Mouse (Mus musculus) testis, postnatal 14 days (tissue): ENCODE results near the gene Loxl3.

ENCODE experiments used
- DNase-seq: peaks from one replicate; pipeline ENCODE4 v3.0.0; 2021; ENCODE audit warnings: low spot score

The Loxl3 gene

DNA sequence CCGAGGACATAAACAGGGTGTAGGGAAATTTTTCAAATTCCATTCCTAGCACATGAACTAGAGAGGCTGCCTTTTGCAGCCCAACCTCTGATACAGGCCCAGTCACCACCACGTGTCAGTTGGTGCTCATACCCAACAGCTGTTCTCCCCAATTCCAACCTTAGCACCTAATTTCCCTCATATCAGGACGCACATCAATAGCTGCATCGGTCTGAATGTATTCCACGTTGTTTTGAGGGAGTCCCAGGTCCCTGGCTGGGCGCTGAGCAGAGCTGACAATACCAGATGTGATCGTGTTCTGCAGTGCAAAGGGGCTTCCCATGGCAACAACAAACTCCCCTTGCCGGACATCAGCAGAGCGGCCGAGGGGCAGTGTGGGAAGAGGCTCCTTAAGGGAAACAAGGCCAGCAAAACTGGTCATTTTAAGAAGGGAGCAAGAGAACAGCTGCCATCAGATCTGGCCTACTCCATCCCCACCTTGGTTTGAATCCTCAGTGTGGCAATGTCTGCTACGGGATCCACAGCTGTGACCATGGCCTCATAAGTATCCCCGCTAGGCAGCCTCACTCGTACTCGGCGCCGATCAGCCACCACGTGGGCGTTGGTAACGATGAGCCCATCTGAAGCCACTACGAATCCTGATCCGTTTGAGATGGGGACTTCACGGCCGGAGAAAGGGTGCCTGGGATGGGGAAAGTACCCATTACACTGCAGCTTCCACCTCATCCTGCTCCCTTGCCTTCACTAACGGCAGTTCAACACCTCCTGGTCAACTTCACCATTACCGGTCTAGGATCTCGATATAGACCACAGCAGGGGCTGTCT lies 19.4 kb downstream of the Loxl3 start:
- no peak for DNase-seq

DNA sequence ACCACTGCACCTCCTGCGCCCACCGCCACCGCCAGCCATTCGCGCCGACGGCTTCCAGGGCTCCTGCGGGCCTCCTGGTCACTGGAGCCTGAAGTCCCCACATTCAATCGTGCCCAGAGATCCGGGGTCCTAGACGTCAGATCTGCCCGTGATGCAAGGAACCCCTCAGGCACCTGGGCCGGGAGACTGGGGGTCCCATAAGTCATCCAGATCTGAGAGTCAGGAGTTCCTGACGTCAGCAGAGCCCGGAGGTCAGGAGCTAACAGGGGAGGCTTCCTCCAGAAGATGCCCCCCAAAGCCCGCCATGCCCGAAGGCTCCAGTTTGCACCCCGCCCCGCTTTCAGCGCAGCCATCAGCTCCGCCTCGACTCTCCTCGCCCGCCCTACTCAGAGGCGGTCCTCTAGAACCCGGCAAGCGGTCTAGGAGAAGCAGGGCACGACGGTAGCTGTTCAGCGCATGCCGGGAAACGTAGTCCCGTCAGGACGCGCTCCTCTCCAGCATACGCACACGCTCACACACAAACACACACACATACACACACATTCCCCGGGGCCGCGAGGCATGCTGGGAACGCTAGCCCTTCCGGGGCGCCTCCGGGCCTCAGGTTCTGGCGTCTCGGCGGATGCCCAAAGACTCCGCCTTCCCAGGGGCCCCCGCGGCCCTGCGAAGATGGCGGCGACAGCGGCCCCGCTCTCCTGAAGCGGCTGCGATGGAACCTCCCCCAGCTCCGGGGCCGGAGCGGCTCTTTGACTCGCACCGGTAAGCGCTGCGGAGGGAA lies 20.3 kb downstream of the Loxl3 start, which contains the start of gene Aup1:
Gene Aup1, plus strand, starts transcription at position 448 of the 778 bp plus-strand sequence.
- peak; percentile 97 for DNase-seq

DNA sequence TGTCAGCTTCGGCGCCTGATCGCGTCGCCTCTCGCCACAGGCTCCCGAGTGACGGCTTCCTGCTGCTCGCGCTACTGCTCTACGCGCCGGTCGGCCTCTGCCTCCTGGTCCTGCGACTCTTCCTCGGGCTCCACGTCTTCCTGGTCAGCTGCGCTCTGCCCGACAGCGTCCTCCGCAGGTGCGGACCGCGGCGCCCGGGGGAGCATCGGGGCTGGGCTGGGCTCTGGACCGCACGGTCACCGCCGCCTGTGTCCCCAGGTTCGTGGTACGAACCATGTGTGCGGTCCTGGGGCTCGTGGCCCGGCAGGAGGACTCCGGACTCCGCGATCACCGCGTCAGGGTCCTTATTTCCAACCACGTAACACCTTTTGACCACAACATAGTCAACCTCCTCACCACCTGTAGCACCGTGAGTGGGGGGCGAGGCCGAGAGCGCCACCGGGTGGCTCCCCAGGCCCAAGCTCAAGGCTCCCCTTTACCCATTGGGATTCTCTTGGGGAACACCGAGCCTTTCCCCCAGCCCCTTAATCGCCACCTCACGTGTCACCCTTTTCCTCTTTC lies 21.0 kb downstream of the Loxl3 start, which contains the start of gene Htra2:
Gene Htra2, minus strand, starts transcription at position 403 of the 561 bp plus-strand sequence.
- DNase-seq = peak; percentile 63

DNA sequence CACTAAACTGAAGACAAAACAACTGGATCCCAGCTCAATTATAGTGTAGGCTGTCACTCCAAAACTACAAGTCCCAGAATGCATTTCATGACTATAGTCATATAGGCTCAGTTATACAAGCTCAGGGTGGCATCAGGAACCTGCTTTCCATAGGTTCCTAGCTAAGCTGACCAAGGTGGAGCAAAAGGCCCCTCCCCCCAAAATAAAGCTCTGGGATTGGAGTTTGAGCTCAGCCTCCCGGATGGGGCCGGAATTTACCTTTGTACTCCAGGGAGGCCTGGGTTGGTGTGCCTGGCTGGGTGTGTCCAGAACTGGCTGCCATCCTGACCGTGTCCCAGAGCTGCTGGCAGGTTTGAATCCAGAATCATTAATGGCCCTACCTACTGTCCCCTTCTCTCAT lies 23.8 kb downstream of the Loxl3 start, which contains the start of gene Dqx1:
Gene Dqx1, plus strand, starts transcription at position 55 of the 400 bp plus-strand sequence.
- no peak for DNase-seq

DNA sequence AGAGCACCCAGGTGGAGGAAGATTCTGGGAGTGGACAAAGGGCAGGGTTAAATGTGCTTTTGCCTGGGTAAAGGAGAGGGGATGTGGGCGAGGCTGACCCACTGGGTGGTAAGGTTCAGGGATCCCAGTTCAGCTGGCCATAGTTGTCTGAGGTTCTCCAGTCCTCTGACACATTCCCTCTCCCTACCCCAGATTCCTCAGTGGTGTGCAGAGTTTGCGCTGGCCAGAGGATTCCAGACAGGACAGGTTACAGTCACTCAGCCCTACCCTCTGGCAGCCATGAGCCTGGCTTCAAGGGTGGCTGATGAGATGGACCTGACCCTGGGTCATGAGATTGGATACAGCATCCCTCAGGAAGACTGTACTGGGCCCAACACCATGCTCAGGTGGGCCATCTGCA lies 24.8 kb downstream of the Loxl3 start:
- DNase-seq = no peak

DNA sequence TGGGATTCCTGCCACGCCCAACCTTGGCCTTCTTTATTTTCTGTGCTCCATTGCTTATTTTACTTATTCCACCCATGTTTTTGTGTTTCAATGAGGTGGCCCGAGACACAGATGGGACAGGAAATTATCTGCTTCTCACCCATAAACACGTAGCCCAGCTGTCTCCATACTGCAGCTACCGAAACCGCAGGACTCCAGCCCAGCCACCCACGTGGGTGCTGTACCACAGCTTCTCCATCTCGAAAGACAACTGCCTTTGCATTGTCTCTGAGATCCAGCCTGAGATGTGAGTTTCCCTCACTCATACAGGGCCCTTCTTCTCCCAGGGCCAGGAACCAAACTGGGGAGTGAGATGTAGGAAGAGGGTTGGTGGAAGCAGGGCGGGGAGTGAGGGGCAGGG lies 32.0 kb downstream of the Loxl3 start:
- DNase-seq = no peak

DNA sequence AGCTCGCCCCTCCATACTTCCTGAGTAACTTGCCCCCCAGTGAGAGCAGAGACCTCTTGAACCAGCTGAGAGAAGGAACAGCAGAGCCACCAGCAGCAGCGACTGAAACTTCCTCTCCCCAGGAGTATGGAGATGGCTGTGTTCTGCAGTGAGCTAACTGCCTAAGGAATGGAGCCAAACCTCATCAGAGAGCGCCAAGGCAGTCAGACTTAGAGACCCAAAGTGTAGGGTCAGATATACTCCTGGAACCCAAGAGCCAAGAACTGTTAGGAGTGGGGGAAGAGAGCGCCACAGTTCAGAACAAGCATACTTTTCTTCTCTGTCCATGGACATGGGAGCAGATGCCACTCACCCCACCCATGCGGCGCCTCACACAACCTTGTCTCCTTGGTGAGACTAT lies 32.5 kb downstream of the Loxl3 start:
- DNase-seq = no peak

DNA sequence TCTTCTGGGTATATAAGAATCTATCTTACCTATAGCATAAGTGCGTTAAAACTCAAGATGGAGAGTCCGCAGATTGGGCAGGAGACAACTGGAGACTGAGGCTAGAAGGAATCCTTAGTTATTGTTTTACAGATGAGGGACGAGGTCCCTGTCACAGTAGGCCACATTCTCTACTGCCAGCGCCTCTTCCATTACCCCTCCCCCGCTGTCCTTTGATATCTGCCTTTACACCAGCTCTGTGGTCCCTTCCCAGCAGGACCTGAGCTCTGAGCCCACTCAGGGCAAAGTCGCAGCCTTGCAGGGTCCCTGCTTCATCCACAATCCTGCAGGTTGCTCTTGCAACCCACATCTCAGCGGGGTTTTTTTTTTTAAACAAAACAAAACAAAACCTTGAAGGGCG lies 34.2 kb downstream of the Loxl3 start:
- DNase-seq = no peak

DNA sequence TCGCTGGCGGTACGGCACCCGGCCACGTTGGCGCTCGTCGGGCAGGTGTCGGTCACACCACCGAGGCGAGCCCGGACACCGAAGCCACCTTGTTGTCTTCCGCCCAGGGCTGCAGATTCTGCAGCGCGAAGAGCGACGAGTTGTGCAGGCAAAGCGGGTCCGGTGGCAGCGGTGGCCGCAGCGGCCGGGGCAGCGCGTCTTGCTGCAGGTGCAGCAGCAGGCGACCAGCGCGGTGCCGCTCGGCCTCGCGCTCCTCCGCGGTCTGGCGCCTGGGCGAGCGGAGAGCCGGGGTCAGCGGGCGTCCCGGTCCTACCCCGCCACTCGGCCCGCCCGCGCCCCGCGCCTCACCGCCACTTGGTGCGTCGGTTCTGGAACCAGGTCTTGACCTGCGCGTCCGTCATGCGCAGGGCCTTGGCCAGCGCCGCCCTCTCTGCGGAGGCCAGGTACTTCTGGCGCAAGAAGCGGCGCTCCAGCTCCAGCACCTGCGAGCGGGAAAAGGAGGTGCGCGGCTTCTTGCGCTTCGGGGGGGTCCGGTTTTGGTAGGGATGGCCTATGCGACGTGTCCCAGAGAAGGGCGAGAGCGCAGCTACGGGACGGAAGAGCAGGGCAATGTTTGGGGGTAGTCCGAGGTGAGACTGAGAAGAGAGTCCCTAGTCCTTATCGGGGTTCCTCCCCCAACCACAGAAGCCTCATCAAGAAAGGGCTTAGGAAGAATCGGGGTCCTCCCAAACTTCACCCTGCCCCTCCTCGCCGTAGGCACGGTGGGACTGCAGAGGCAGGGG lies 34.9 kb downstream of the Loxl3 start:
- DNase-seq = no peak

DNA sequence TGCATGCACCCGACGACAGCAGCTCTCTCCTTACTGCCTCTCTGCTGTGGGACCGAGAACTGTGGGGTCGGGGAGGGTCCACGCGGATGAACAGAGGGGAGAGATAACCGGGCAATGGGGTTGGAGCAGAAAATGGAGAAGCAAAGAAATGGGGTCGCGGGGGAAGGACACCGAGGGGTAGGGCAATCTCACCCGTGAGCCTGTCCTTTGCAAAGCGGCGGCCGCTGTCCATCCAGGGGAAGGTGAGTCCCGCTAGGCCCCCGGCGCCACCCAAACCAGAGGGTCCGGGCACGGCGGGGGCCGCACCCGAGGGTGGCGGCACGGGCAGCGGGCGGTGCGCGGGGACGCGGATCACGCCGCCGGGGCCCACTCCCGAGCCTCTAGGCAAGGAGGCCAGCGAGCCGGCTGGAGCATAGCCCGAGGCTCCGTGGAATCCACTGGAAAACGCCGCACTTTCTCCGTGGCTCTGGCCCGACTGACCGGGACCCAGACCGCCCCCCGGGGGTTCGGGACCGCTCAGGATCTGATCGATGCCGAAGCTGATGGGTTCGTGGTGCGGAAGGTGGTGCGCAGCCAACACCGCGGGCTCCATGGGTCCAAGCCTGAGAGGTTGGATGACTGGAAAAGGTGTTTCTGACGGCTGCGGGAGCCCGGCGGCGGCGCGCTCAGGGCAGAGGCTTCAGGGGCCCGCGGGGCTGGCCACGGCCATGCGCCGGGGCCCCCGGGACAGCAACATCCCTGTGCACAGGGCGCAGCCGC lies 35.7 kb downstream of the Loxl3 start:
- no peak for DNase-seq

DNA sequence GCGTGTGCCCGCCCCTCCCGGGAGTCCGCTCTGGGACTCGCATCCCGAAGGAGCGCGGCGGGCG lies 36.1 kb downstream of the Loxl3 start, which contains the start of gene Tlx2:
Gene Tlx2, minus strand, starts transcription at position 47 of the 64 bp plus-strand sequence.
- no peak for DNase-seq

DNA sequence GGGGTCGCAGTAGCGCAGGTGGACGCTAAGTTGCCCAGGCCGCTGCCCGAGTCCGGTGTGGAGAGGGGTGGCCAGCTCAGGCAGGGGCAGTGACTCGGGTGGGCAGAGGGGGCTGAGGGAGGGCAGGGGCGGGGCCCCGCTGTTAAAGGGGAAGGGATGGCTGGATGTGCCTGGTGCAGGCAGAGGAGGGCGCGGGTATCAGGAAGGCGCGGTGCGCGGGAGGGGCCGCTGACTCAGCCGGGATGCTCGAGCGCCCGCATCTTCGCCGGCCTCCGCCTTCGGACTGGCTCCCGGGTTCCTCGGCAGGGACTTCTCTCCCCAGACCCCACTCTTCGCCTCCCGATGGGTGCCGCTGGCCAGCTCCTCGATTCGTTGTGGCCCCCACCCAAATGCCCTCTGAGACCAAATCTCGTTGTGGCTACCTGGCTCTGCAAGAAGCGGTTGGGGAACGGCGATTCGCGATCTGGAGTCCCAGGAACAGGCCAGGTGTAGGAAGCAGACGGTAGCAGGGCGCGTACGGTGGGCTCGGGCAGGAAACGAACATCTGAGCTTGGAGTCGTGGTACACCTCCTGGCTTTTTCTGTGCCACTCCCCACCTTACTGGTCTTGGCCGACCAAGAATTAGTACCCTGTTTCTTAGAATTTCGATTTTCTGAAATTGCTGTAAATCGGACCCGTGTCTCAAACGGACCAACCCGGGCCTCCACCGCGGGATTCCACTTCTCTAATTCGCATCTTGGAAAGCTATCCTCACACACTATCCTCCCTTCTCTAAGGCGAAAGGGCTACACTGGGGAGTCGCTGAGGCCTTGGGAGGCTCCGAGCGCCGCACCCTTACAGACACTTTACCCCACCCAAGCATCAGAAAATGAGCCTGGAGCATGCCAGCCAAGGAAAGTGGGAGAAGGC lies 36.6 kb downstream of the Loxl3 start:
- DNase-seq = no peak

DNA sequence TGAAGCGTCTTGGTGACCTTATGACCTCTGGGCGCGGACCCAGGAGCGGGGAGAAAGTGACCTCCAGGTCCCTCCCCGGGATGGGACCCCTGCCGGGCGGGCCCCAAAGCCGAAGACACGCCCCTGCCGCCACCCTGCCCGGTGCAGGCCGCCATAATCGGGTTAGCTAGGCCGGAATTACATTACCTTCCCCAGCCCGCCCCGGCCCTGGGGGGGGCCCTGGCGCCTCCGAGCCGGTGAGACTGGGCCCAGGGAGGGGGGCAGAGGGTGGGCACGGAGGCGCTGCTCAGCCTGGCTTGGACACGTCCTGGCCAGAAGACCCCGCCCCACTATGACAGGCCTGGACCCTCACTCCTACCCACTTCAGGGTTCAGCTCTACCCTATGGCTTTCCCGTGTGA lies 37.2 kb downstream of the Loxl3 start:
- DNase-seq = no peak

DNA sequence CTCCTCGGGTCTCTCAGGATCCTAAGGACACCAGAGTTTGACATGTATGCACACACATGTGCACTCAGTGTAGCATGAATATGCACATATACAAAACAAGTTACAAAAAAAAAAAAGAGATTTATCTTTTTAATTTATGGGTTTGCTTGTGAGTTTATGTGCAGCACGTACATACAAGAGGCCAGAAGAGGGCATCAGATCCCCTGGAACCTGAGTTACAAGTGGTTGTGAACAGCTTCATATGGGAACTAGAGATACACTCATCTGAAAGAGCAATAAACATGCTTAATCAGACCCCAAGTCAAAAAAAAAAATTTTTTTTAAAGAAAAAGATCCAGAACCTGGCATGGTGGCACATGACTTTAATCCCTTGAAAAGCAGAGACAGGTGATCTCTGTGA lies 41.0 kb downstream of the Loxl3 start:
- DNase-seq = no peak

DNA sequence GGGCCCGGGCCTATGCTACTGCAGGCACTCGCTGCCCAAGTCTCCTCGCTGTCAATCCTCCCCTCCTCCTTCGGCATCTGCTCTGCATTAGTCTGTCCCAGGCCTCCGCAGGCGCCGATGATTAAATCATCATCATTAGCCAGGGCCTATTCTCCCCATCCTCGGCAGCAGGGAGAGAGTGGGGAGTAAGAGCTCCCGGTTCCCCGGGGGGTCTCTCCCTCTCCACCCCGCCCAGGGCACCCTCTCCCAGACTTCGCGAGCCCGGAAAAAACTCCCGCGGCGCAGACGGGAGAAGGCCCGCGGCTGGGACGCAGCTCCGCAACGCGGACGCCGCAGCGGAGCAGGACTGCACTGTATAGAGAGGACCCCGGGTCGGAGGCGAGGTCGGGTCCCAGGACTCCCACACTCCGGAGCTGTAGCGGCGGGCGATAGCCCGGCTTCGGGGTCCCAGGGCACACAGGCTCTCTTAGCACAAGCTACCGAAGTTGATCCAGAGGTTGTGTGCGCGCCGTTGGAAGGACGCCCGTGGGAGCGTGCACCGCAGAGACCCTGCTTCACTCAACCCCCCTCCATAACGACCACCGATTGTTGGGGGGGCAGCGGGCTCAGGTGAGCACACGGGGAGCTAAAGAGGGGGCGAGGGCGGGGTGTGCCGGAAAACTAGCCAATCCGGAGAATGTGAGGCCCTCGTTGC lies 43.8 kb downstream of the Loxl3 start, which contains the start of gene Pcgf1:
Gene Pcgf1, plus strand, starts transcription at position 240 of the 694 bp plus-strand sequence.
- no peak for DNase-seq

DNA sequence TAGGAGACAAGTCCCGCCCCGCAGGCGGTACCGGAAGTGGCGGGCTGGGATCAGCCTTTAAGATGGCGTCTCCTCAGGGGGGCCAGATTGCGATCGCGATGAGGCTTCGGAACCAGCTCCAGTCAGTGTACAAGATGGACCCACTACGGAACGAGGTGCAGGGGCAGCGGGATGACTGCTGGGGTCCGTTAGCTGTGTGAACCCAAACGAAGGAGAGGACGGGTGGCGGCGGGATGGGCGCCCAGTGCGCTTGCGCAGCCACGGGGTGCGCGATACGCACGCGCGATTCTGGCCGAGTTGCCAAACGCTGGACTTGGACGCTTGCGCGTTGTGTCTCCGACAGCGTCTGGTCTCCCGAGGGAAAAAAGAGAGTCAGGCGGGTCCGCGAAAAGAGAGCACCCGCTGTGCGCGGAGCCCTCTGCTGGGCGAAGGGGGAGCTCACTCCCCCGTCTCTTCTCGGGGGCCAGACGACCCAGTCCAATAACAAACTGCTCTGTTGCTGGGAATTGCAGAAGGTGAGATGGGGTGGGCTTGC lies 44.4 kb downstream of the Loxl3 start:
- peak; percentile 98 for DNase-seq

DNA sequence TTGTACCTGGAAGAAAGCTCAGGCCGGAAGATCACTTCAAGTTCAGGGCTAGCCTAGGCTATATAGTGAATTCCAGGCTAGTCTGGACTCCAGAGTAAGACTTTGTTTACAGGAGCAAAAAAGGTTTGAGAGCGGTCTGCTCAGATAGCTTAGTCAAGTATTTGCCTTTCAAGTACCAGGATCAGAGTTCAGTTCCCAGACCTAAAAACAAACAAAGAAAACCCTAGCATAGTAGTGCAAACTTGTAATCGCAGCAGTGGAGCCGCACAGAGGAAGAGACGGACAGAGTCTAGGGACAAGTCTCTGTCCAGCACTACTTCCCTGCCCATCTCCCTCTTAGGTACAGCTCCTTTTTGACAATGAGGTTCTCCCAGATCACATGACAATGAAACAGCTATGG lies 46.2 kb downstream of the Loxl3 start:
- no peak for DNase-seq

DNA sequence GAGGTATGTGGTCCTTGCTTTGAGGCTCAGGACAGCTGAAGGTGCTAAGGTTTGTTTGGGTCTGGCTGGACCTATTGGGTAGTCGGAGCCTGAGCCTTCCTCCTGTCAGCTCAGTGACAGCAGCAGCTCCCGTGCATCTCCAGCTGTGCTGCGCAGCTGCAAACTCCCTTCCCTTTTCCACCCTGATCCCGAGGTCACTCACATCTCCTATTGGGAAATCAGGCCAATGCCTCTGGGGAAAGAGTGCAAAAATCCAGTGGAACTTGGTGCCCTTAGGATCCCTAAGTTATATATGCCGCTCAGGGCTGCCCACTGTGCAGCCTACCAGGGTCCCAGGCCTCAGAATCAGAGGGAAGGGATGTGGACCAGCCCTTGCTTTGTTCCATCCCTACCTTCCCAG lies 49.5 kb downstream of the Loxl3 start:
- DNase-seq = no peak

DNA sequence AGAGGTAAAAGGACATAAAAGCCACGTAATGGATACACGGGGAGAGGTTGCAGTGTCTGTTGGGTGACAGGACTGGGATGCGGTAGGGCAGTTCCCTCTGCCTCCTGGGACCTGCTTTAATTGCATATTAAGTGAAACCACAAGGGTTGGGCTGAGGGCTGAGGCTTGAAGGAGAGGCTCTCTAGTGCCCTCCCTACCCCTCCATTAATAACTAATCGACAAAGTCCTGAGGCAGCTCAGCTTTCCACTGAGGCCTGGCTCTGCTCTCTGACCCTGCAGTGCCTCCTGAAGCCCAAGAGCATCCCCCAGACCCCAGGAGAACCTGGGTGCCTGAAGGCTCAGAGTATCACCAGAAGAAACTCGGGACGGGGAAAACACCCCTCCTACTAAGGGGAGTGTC lies 50.5 kb downstream of the Loxl3 start:
- no peak for DNase-seq
